Mouse (Mus musculus): ENCODE results near the gene Gm43518.

The Gm43518 gene

DNA sequence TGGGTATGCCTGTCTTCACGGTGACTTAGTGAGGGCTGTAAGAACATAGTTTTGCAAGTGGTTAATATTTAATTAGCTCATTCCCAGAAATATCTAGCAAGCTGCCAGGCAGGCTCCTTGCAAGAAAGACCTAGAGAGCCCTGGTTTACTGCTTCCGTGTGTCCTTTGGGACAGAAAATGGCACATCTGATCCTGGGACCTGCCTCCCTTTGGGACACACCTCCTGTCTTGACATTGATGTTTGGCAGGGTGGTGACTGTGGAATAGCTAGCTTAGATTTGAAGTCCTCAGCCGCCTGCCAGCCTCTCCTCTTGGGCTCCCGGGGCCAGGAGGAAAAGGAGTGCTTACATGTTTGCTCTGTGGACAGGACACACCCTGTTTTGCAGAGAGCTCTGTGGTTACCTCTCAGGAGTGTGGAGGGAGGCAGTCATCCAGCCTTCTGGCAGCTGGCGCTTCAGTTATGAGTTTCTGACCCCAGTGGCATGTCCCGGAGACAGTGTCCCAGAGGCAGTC is 48.5 kb downstream of the Gm43518 start:
- no peaks in the 10 kb centered on the region for H3K9me3 ChIP-seq (ENCODE audit: low read length)
- H3K4me3 ChIP-seq (replicated peaks; ENCODE audit: low read length), result no peak overlapping the region
- peaks cover 72% of the 10 kb centered on the region for H3K4me1 ChIP-seq (replicated peaks; ENCODE audit: low read depth, low read length)
- H3K36me3 ChIP-seq (ENCODE audit: insufficient read depth, low read length), result peaks cover under 1% of the 10 kb centered on the region; the same call in 1 of the 2 replicates
- H3K27me3 ChIP-seq (ENCODE audit: insufficient read depth, low read length), result peaks cover 31% of the 10 kb centered on the region
- TF ChIP-seq POU5F1 (IDR thresholded peaks at IDR 0.05; ENCODE audit: borderline replicate concordance, low read length) (no peak), CTCF (conservative IDR thresholded peaks at IDR 0.05; ENCODE audit: low read length) (no peak), NANOG (IDR thresholded peaks at IDR 0.05; ENCODE audit: borderline replicate concordance, low read length) (no peak)

DNA sequence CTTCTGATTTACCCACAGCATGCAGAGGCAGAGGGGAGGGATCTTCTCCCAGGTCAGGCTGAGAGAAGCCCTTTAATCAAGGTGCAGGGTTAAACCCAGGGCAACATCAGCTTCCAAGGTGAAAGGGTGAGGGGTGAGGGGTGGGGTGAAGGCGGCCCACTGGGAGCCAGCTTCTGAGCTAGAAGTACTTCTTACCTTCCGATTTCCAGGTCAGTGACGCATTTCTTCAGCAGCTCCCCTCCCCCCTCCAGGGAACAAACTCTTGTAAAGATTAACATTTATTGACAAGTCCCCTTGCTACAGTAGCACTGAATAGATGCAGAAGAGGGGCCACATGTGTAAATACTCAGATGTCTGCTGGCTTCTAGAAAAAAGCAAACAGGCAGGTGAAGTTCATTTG is 50.0 kb downstream of the Gm43518 start:
- Histone ChIP-seq H3K36me3 (ENCODE audit: insufficient read depth, low read length) (peaks cover 3% of the 10 kb centered on the region; the same call in 1 of the 2 replicates), H3K4me1 (replicated peaks; ENCODE audit: low read depth, low read length) (peaks cover 66% of the 10 kb centered on the region), H3K27me3 (ENCODE audit: insufficient read depth, low read length) (peaks cover 31% of the 10 kb centered on the region), H3K9me3 (ENCODE audit: low read length) (no peaks in the 10 kb centered on the region), H3K4me3 (replicated peaks; ENCODE audit: low read length) (no peak overlapping the region)
- no peak for TF ChIP-seq CTCF (conservative IDR thresholded peaks at IDR 0.05; ENCODE audit: low read length)
- no peak for TF ChIP-seq NANOG (IDR thresholded peaks at IDR 0.05; ENCODE audit: borderline replicate concordance, low read length)
- no peak for TF ChIP-seq POU5F1 (IDR thresholded peaks at IDR 0.05; ENCODE audit: borderline replicate concordance, low read length)

DNA sequence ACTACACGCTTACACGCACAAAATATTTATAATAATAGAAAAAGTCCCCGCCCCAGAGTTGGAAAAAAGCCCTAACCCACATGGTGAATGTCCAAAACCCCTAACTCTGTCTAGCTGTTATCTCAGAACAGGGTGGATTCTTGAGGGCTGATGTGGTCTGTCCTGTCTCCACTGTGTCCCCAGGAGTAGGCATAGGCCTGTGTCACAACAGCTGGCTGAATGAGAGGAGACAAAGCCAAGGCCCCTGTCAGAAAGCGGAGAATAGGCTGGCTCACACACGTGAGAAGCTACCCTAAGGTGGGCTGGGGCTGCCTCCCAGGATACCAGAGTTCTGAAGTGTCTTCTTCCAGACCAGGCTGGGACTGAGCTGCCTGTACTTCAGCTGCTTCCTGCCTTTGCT is 50.9 kb downstream of the Gm43518 start:
- H3K4me1 ChIP-seq (replicated peaks; ENCODE audit: low read depth, low read length), result peaks cover 58% of the 10 kb centered on the region
- H3K36me3 ChIP-seq (ENCODE audit: insufficient read depth, low read length), result peaks cover 3% of the 10 kb centered on the region; the same call in 1 of the 2 replicates
- no peak overlapping the region for H3K4me3 ChIP-seq (replicated peaks; ENCODE audit: low read length)
- TF ChIP-seq NANOG (IDR thresholded peaks at IDR 0.05; ENCODE audit: borderline replicate concordance, low read length) (no peak), CTCF (conservative IDR thresholded peaks at IDR 0.05; ENCODE audit: low read length) (no peak), POU5F1 (IDR thresholded peaks at IDR 0.05; ENCODE audit: borderline replicate concordance, low read length) (no peak)
- H3K27me3 ChIP-seq (ENCODE audit: insufficient read depth, low read length), result peaks cover 26% of the 10 kb centered on the region
- H3K9me3 ChIP-seq (ENCODE audit: low read length), result no peaks in the 10 kb centered on the region

DNA sequence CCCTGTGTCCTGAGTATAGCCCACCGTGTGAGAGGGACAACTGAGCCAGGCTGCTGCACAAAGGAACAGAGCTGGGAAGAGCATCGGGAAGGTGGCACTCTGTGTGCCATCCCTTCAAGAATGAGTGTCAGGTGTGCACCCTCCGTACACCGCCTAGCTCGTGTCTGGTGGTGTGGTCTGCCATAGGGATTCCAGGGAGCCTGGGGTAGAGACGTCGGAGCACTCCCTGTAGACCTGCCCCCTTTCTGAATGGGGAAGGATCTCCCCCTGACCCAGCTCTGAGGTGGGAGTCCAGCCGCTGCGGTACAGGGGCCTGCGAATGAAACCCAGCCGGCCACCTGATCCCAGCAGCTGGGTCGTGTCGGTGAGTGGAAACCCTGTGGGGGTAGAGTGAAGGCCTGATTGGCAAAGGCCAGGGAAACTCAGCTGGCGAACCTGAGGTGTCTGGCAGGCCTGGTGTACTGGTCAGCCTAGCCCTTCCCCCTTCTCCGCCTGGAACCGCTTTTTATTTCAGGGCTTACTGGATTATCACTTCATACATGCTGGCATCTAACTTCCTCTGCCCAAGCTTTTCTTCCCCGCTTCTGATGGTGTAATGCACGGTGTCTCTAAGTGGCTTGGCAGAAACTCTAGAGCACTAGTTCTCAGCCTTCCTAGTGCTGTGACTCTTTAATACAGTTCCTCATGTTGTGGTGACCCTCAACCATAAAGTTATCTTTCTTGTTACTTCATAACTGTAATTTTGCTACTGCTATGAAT is 52.2 kb downstream of the Gm43518 start:
- peaks cover 3% of the 10 kb centered on the region; the same call in 1 of the 2 replicates for H3K36me3 ChIP-seq (ENCODE audit: insufficient read depth, low read length)
- H3K4me3 ChIP-seq (replicated peaks; ENCODE audit: low read length), result no peak overlapping the region
- no peaks in the 10 kb centered on the region for H3K9me3 ChIP-seq (ENCODE audit: low read length)
- peaks cover 21% of the 10 kb centered on the region for H3K27me3 ChIP-seq (ENCODE audit: insufficient read depth, low read length)
- TF ChIP-seq POU5F1 (IDR thresholded peaks at IDR 0.05; ENCODE audit: borderline replicate concordance, low read length), result no peak
- peaks cover 63% of the 10 kb centered on the region for H3K4me1 ChIP-seq (replicated peaks; ENCODE audit: low read depth, low read length)

DNA sequence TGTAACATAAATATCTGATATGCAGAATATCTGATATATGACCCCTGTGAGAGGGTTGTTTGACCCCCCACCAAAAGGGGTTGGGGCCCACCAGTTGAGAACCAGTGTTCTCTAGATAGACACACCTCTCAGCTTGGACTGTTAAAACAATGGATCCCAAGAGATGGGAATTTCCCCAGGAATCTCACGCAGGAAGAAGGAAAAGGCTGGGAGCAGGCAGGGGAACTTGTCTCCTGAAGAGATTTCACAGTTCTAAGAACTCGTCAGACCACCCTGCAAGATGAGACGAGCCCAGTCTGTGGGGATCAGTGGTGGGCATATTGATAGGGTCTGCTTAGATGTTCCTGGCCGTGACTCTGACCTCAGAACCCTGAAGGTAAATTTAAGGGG is 52.8 kb downstream of the Gm43518 start:
- TF ChIP-seq NANOG (IDR thresholded peaks at IDR 0.05; ENCODE audit: borderline replicate concordance, low read length) (no peak), CTCF (conservative IDR thresholded peaks at IDR 0.05; ENCODE audit: low read length) (no peak), POU5F1 (IDR thresholded peaks at IDR 0.05; ENCODE audit: borderline replicate concordance, low read length) (no peak)
- Histone ChIP-seq H3K4me1 (replicated peaks; ENCODE audit: low read depth, low read length) (peaks cover 63% of the 10 kb centered on the region), H3K36me3 (ENCODE audit: insufficient read depth, low read length) (peaks cover 3% of the 10 kb centered on the region; the same call in 1 of the 2 replicates), H3K27me3 (ENCODE audit: insufficient read depth, low read length) (peaks cover 16% of the 10 kb centered on the region), H3K9me3 (ENCODE audit: low read length) (no peaks in the 10 kb centered on the region), H3K4me3 (replicated peaks; ENCODE audit: low read length) (no peak overlapping the region)

DNA sequence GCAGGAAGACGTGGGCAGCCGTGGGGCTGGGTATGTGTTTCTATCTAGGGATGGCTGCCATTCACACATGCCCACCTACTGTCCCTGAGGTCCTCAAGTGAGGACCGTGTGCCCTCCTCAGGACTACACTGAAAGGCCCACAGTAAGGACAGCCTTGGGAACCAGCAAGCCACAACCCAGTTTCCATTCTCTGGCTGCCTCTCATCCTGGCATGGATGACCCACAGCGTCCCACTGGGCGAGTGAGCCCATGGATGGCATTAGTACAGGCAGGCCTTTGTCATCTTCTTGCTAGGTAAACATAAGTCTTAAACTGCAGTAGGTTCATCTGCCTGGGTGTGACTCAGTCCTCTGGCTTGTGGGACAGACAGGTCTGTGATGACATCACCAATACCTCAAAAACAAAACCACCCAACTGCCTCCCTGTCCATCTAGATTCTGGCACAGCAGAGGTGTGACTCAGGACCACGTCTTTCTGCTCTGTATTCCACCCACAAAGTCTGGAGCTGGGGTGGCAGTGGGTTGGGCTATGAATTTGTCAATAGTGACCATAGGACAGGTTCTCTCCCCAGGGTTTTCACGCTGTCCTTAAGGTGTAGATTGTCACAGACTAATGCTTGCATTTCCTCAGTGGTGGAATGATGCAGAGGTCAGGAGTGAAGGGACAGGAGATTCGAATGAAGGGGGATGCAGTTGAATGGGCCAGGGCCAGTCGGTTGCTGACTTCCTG is 53.5 kb downstream of the Gm43518 start:
- peaks cover 56% of the 10 kb centered on the region for H3K4me1 ChIP-seq (replicated peaks; ENCODE audit: low read depth, low read length)
- peaks cover 3% of the 10 kb centered on the region; the same call in 1 of the 2 replicates for H3K36me3 ChIP-seq (ENCODE audit: insufficient read depth, low read length)
- H3K9me3 ChIP-seq (ENCODE audit: low read length), result no peaks in the 10 kb centered on the region
- H3K27me3 ChIP-seq (ENCODE audit: insufficient read depth, low read length), result peaks cover 10% of the 10 kb centered on the region
- H3K4me3 ChIP-seq (replicated peaks; ENCODE audit: low read length), result no peak overlapping the region
- TF ChIP-seq POU5F1 (IDR thresholded peaks at IDR 0.05; ENCODE audit: borderline replicate concordance, low read length) (no peak), NANOG (IDR thresholded peaks at IDR 0.05; ENCODE audit: borderline replicate concordance, low read length) (no peak), CTCF (conservative IDR thresholded peaks at IDR 0.05; ENCODE audit: low read length) (no peak)

DNA sequence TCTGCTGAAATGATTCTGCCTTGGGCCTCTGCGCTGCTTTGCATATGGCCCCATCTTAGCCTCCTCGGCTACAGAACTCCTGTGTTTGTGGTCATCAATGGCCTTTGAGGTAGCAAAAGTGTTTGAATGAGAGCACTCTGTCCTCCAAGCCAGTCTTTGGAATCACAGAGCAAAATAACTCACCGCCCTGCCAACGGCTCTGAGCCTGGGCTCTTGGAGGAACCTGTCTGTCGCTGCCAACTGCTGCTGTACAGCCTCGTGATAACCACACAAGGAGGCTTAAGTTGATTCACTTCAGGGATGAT is 54.0 kb downstream of the Gm43518 start:
- Histone ChIP-seq H3K27me3 (ENCODE audit: insufficient read depth, low read length) (peaks cover 5% of the 10 kb centered on the region; the same call in 1 of the 2 replicates), H3K9me3 (ENCODE audit: low read length) (no peaks in the 10 kb centered on the region), H3K4me3 (replicated peaks; ENCODE audit: low read length) (no peak overlapping the region), H3K36me3 (ENCODE audit: insufficient read depth, low read length) (peaks cover 3% of the 10 kb centered on the region; the same call in 1 of the 2 replicates), H3K4me1 (replicated peaks; ENCODE audit: low read depth, low read length) (peaks cover 50% of the 10 kb centered on the region)
- TF ChIP-seq NANOG (IDR thresholded peaks at IDR 0.05; ENCODE audit: borderline replicate concordance, low read length) (no peak), CTCF (conservative IDR thresholded peaks at IDR 0.05; ENCODE audit: low read length) (no peak), POU5F1 (IDR thresholded peaks at IDR 0.05; ENCODE audit: borderline replicate concordance, low read length) (no peak)

DNA sequence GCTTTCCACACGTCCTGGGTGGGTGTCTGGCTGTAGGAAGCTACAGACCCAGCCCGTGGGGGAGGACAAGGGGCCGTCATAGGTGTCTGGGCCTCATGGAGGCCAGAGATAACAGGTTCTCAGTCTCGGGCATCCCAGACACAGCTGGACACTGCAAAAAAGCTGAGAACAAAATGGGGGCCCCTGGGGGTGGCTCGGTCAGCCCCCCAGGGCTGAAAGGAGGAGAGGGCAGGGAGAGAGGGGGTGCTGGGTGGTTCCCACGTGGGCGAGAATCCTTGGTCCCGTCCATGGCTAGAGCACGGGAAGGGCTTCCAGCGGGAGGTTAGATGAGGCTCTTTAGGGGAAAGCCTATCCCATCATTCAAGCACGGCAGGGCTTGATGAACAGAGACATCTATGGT is 55.6 kb downstream of the Gm43518 start:
- TF ChIP-seq CTCF (conservative IDR thresholded peaks at IDR 0.05; ENCODE audit: low read length) (no peak), POU5F1 (IDR thresholded peaks at IDR 0.05; ENCODE audit: borderline replicate concordance, low read length) (no peak), NANOG (IDR thresholded peaks at IDR 0.05; ENCODE audit: borderline replicate concordance, low read length) (no peak)
- Histone ChIP-seq H3K9me3 (ENCODE audit: low read length) (no peaks in the 10 kb centered on the region), H3K4me1 (replicated peaks; ENCODE audit: low read depth, low read length) (peaks cover 43% of the 10 kb centered on the region), H3K4me3 (replicated peaks; ENCODE audit: low read length) (no peak overlapping the region), H3K36me3 (ENCODE audit: insufficient read depth, low read length) (peaks cover 3% of the 10 kb centered on the region; the same call in 1 of the 2 replicates), H3K27me3 (ENCODE audit: insufficient read depth, low read length) (no peaks in the 10 kb centered on the region)
